ENCODE assay signal across 8 mouse cellular contexts in the genomic region with DNA sequence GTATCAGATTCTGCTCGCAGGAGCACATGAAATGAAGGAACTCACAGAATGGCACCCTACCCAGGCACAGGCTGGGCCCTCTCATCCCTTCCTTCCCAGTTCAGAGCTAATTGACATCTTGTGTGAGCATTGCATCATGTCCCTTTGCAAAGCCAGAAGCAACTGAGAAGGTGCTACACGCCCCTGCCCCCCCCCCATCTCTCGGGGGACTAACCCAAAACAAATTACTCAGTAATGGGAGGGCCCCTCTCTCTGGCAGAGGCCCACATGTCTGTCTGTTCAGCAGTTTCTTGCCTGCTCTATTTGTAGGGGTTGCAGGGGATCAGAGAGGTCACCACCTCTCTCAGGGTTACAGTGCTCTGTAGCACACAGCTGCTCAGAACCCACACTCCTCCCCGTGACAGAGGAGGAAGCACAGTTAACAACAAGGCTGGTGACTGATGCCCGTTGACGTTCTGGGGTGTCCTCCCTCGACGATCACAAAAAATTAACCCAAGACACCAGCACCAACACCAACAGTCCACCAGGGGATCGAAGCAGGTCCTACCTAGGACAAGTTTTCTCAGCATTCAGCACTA.
A peak's percentile ranks its signal among the peaks of the same experiment; 100 is the strongest.
DNase-seq lines count a peak whose midpoint lies in the region; ATAC-seq and TF ChIP-seq lines count a peak whose summit lies in the region.

No protein-coding gene starts in this region.

- peak overlapping the region; percentile 31; the same call in 1 of the 2 replicates for H3K9ac ChIP-seq in neural tube, embryonic 13.5 days
- no peak overlapping the region for H3K9ac ChIP-seq in hindbrain, embryonic 14.5 days
- no peak overlapping the region for H3K9ac ChIP-seq in liver, embryonic 14.5 days (replicated peaks)

- H3K27ac ChIP-seq in neural tube, embryonic 13.5 days (replicated peaks), result peak overlapping the region; percentile 57
- 0 out of 2 replicates have a peak overlapping the region, but pooled peaks have one; percentile 59 for H3K27ac ChIP-seq in hindbrain, embryonic 14.5 days
- no peak overlapping the region for H3K27ac ChIP-seq in liver, embryonic 14.5 days

- H3K4me3 ChIP-seq in neural tube, embryonic 13.5 days, result no peak overlapping the region
- no peak overlapping the region for H3K4me3 ChIP-seq in hindbrain, embryonic 14.5 days (replicated peaks; ENCODE audit: low read length)
- no peak overlapping the region for H3K4me3 ChIP-seq in liver, embryonic 14.5 days (ENCODE audit: insufficient read depth in 1 of 2, low read depth in 2 of 2, low read length in 2 of 2)

- ATAC-seq in neural tube, embryonic 13.5 days (ENCODE audit: low read depth), result 0 out of 2 replicates have a peak, but pooled peaks have one; percentile 24
- ATAC-seq in hindbrain, embryonic 14.5 days (ENCODE audit: low FRiP score), result no peak
- peak; percentile 16; the same call in 1 of the 2 replicates for ATAC-seq in liver, embryonic 14.5 days (ENCODE audit: insufficient read depth)
- peak; percentile 84 for ATAC-seq in neutrophil, adult 5-6 weeks (ENCODE audit: extremely low read depth, insufficient number of reproducible peaks, low FRiP score, poor library complexity, severe bottlenecking)

- peaks cover 78% of the 10 kb centered on the region for H3K4me1 ChIP-seq in neural tube, embryonic 13.5 days (replicated peaks)
- H3K4me1 ChIP-seq in hindbrain, embryonic 14.5 days (replicated peaks; ENCODE audit: control insufficient read depth, insufficient read depth, low read length), result peaks cover 59% of the 10 kb centered on the region
- H3K4me1 ChIP-seq in liver, embryonic 14.5 days (replicated peaks; ENCODE audit: control insufficient read depth in 2 of 2, insufficient read depth in 2 of 2, low read length in 1 of 2), result peaks cover 13 to 40% of the 10 kb centered on the region in 2 experiments

- no peaks in the 10 kb centered on the region for H3K9me3 ChIP-seq in neural tube, embryonic 13.5 days
- H3K9me3 ChIP-seq in hindbrain, embryonic 14.5 days (ENCODE audit: control insufficient read depth, low read length), result no peaks in the 10 kb centered on the region
- H3K9me3 ChIP-seq in liver, embryonic 14.5 days (ENCODE audit: control insufficient read depth, low read length), result no peaks in the 10 kb centered on the region

- TF ChIP-seq CTCF in liver, embryonic 14.5 days (IDR thresholded peaks at IDR 0.05; ENCODE audit: low read depth), result no peak

- no peaks in the 10 kb centered on the region for H3K27me3 ChIP-seq in neural tube, embryonic 13.5 days
- no peaks in the 10 kb centered on the region for H3K27me3 ChIP-seq in hindbrain, embryonic 14.5 days (ENCODE audit: control insufficient read depth, insufficient read depth, low read length)
- no peaks in the 10 kb centered on the region for H3K27me3 ChIP-seq in liver, embryonic 14.5 days (ENCODE audit: control insufficient read depth, insufficient read depth, low read length)

- H3K4me2 ChIP-seq in neural tube, embryonic 13.5 days, result no peak overlapping the region
- no peak overlapping the region for H3K4me2 ChIP-seq in hindbrain, embryonic 14.5 days (replicated peaks)
- no peak overlapping the region for H3K4me2 ChIP-seq in liver, embryonic 14.5 days (ENCODE audit: low read depth)

- no peaks in the 10 kb centered on the region for H3K36me3 ChIP-seq in neural tube, embryonic 13.5 days
- H3K36me3 ChIP-seq in hindbrain, embryonic 14.5 days (replicated peaks; ENCODE audit: control insufficient read depth, insufficient read depth), result no peaks in the 10 kb centered on the region
- H3K36me3 ChIP-seq in liver, embryonic 14.5 days (replicated peaks; ENCODE audit: control insufficient read depth, insufficient read depth, low read depth), result no peaks in the 10 kb centered on the region

- TF ChIP-seq EP300 in liver, embryonic 14.5 days (IDR thresholded peaks at IDR 0.05; ENCODE audit: low read depth), result no peak

- 45% methylated on average over 9 of the region's 9 CpGs for WGBS in neural tube, embryonic 13.5 days
- WGBS in hindbrain, embryonic 14.5 days, result 40% methylated on average over 9 of the region's 9 CpGs
- 27% methylated on average over 9 of the region's 9 CpGs for WGBS in liver, embryonic 14.5 days (ENCODE audit: insufficient replicate concordance)

- no peak for DNase-seq in neural tube, embryonic 10.5 days (ENCODE audit: extremely low spot score, low spot score)
- peak; percentile 56 for DNase-seq in gastrocnemius, postnatal 10 days
- DNase-seq in hindbrain, embryonic 14.5 days (ENCODE audit: low spot score), result no peak
- DNase-seq in liver, embryonic 14.5 days (ENCODE audit: low read depth in 3 of 3, low spot score in 3 of 3), result no peak
- DNase-seq in left cerebral cortex, adult 9 months (ENCODE audit: low spot score in 2 of 2), result no peak
- no peak for DNase-seq in c-Kit-positive CD71-positive TER-119-positive erythroid progenitor cells, embryonic 14.5 days (ENCODE audit: low spot score)
